Mouse (Mus musculus) hindbrain, embryonic 12.5 days (tissue): ENCODE measurements around the gene Nup37. TPM values are rescaled to one million over a fixed set of nuclear protein-coding genes. Genes with fewer than 3 reads are reported as not detected.

ENCODE experiments used
- polyA plus RNA-seq: library from polyadenylated mRNA; unstranded; fragments of >200 nt; fragmentation: Nextera tagmentation; extraction: Ambion mirVana; gene quantifications from 2 replicates; pipeline ENCODE4 v1.2.1, GENCODE M21; 2016

The Nup37 gene
- polyA plus RNA-seq, 1 experiment from 2014 or later: 58.2 TPM

Other genes with a start within 250 kb of the Nup37 start
- gene Pmch, start 55.9 kb upstream of the Nup37 start, polyA plus RNA-seq: 0.89 and 0.99 TPM in 2 replicates
- 9.5 and 10.5 TPM in 2 replicates for gene Parpbp, start 51 bp upstream of the Nup37 start, polyA plus RNA-seq
- gene Washc3, start 54.1 kb downstream of the Nup37 start, polyA plus RNA-seq: 43.3 and 45.8 TPM in 2 replicates
- gene Dram1, start 232.1 kb downstream of the Nup37 start, polyA plus RNA-seq: 0.58 and 0.82 TPM in 2 replicates
- gene Gnptab, start 232.1 kb downstream of the Nup37 start, polyA plus RNA-seq: 15.2 and 18.3 TPM in 2 replicates